ENCODE assay signal across 8 mouse cellular contexts in genomic region chr2:152914310-152915120, GRCm38 (mm10). TPM values are rescaled to one million over a fixed set of nuclear protein-coding genes. Genes with fewer than 3 reads are reported as not detected.
DNase-seq lines count a peak whose midpoint lies in the region; ATAC-seq lines count a peak whose summit lies in the region.

No protein-coding gene starts in this region.

- peaks cover 42% of the 10 kb centered on the region for H3K4me1 ChIP-seq in hindbrain, embryonic 10.5 days (replicated peaks)
- 0 out of 2 replicates have a peak, but pooled peaks cover 5% of the 10 kb centered on the region for H3K4me1 ChIP-seq in lung, embryonic 15.5 days

- H3K4me3 ChIP-seq in hindbrain, embryonic 10.5 days: peak overlapping the region; percentile 38
- H3K4me3 ChIP-seq in lung, embryonic 15.5 days: no peak overlapping the region

- ATAC-seq in frontal cortex, adult (ENCODE audit: low TSS enrichment): peak; percentile 95
- peak; percentile 53 for ATAC-seq in lung, embryonic 15.5 days (ENCODE audit: borderline replicate concordance, extremely low read depth, low FRiP score, low TSS enrichment)

- peaks cover 50% of the 10 kb centered on the region for H3K27me3 ChIP-seq in hindbrain, embryonic 10.5 days (ENCODE audit: insufficient read depth, poor library complexity, severe bottlenecking)
- peaks cover 51% of the 10 kb centered on the region for H3K27me3 ChIP-seq in lung, embryonic 15.5 days

- H3K4me2 ChIP-seq in lung, embryonic 15.5 days: peak overlapping the region; percentile 38

- H3K9me3 ChIP-seq in hindbrain, embryonic 10.5 days: no peaks in the 10 kb centered on the region
- no peaks in the 10 kb centered on the region for H3K9me3 ChIP-seq in lung, embryonic 15.5 days

- DNase-seq in MN1 (ENCODE audit: low spot score): peak; percentile 95
- peak; percentile 92 for DNase-seq in cerebellum, adult 8-10 months
- DNase-seq in hindbrain, embryonic 10.5 days (ENCODE audit: low spot score): peak; percentile 83
- peak; percentile 89 for DNase-seq in layer of hippocampus, adult 9-10 months (ENCODE audit: low spot score)
- peak; percentile 85 for DNase-seq in ovary, postnatal 14 days (ENCODE audit: low spot score)
- peak; percentile 53 to 81 for DNase-seq in thymus, postnatal 10 days (ENCODE audit: low spot score in 2 of 2)

- no peak overlapping the region for H3K9ac ChIP-seq in lung, embryonic 15.5 days

- no peaks in the 10 kb centered on the region for H3K36me3 ChIP-seq in hindbrain, embryonic 10.5 days
- H3K36me3 ChIP-seq in lung, embryonic 15.5 days: no peaks in the 10 kb centered on the region

- H3K27ac ChIP-seq in hindbrain, embryonic 10.5 days: peak overlapping the region; percentile 56; the same call in 1 of the 2 replicates
- H3K27ac ChIP-seq in lung, embryonic 15.5 days: no peak overlapping the region

- 6% methylated on average over 18 of the region's 18 CpGs for WGBS in hindbrain, embryonic 10.5 days
- WGBS in lung, embryonic 15.5 days: 3% methylated on average over 18 of the region's 18 CpGs

RNA-seq across cellular contexts. Expression of gene Mylk2, which starts 3.4 kb away (rescaled TPM):
- polyA plus RNA-seq in hindbrain, embryonic 10.5 days (2016; fragmentation: Nextera tagmentation; extraction: Ambion mirVana): 0.05 and 0.14 TPM in 2 replicates
- polyA plus RNA-seq in lung, embryonic 15.5 days (2015; fragmentation: Nextera tagmentation; extraction: Ambion mirVana): 0.05 TPM in 2 replicates

RNA-seq across cellular contexts. Expression of gene Foxs1, which starts 18.5 kb away (rescaled TPM):
- 0.56 and 1.0 TPM in 2 replicates for polyA plus RNA-seq in hindbrain, embryonic 10.5 days (2016; fragmentation: Nextera tagmentation; extraction: Ambion mirVana)
- polyA plus RNA-seq in lung, embryonic 15.5 days (2015; fragmentation: Nextera tagmentation; extraction: Ambion mirVana): 7.6 and 8.6 TPM in 2 replicates

RNA-seq across cellular contexts. Expression of gene Dusp15, which starts 37.0 kb away (rescaled TPM):
- polyA plus RNA-seq in hindbrain, embryonic 10.5 days (2016; fragmentation: Nextera tagmentation; extraction: Ambion mirVana): 1.1 and 1.4 TPM in 2 replicates
- polyA plus RNA-seq in lung, embryonic 15.5 days (2015; fragmentation: Nextera tagmentation; extraction: Ambion mirVana): 0.13 and 0.30 TPM in 2 replicates

RNA-seq across cellular contexts. Expression of gene Ttll9, which starts 47.8 kb away (rescaled TPM):
- polyA plus RNA-seq in hindbrain, embryonic 10.5 days (2016; fragmentation: Nextera tagmentation; extraction: Ambion mirVana): 1.6 and 1.9 TPM in 2 replicates
- polyA plus RNA-seq in lung, embryonic 15.5 days (2015; fragmentation: Nextera tagmentation; extraction: Ambion mirVana): 0.67 and 1.1 TPM in 2 replicates
